Mouse (Mus musculus): Measurements from ENCODE around the gene Sh3rf3. TPM values are rescaled to one million over a fixed set of nuclear protein-coding genes. Genes with fewer than 3 reads are reported as not detected.

The Sh3rf3 gene
- polyA plus RNA-seq, 1 experiment from 2014 or later: not detected

DNA sequence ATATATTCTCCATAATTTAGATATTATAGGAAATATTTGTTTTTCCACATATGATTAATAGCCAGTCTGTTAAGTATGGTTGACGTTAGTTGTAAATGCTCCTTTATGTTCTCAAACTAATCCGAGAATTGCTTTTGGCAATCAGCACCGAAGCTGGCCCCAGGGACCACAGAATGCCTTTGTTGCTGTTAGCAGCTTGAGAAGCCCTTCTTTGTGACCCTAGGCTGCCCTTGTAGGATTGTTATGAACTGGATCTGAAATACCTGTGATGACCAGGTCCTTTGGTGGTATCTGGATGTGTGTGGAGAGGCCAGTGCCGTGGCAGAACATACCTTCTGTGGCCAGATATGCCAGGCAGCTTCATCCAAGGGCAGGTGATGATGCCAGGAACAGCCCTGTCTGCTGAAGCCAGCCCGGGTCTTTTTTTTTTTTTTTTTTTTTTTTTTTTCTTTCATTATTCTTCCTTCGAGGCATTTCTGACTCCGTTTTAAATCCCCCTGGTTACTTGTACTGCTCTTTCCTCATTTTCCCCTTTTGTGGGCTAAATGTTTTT is 10.9 kb downstream of the Sh3rf3 start:
- Histone ChIP-seq H3K9ac (no peak overlapping the region), H3K4me2 (no peak overlapping the region), H3K9me3 (replicated peaks) (no peaks in the 10 kb centered on the region), H3K27ac (no peak overlapping the region), H3K36me3 (no peaks in the 10 kb centered on the region), H3K4me1 (replicated peaks) (no peaks in the 10 kb centered on the region), H3K27me3 (no peaks in the 10 kb centered on the region), H3K4me3 (replicated peaks) (no peak overlapping the region)
- DNase-seq: no peak
- WGBS (ENCODE audit: insufficient replicate concordance): 61% methylated on average over 7 of the region's 7 CpGs
- no peak for ATAC-seq (ENCODE audit: low read depth)

DNA sequence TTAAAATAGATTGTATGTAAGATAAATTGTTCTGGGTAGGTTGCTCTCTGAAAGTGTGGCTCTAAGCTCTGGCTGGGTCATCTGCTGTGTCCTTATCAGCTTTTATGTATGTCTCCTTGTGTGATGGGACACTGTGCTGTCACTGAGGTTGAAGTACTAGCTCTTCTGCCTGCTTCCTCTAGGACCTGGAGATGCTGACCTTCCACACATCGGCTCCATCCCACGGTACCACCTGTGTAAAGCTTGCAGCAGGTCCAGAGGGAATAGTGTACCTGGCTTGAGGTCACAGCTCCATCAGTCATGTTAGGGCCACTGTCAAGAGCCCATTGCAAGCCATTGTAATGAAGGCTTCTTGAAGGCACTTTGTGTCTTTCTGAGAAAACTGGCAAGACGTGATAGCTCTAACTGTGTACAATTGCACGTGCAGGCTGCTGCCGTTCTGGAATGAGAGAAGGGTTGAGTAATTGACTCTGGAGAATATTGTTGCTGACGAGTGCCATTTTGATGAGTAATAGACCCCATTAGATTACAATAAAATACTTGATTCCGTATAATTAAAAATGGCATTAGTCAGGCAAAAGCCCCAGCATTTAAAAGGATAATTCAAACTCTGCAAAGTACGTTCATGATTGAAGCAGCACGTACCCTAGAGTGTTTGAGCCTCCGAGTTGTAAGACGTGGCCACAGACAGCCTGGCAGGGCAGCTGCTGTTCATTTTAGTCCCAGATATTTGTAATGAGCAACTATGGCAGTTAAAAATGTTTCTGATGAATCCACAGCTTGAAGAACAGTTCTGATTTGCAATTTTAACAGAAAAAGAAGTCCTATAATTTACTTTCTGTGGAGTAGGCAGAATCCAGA is 16.3 kb downstream of the Sh3rf3 start:
- H3K9ac ChIP-seq: no peak overlapping the region
- H3K36me3 ChIP-seq: no peaks in the 10 kb centered on the region
- no peak overlapping the region for H3K4me3 ChIP-seq (replicated peaks)
- H3K4me2 ChIP-seq: no peak overlapping the region
- no peaks in the 10 kb centered on the region for H3K27me3 ChIP-seq
- ATAC-seq (ENCODE audit: low read depth): no peak
- H3K27ac ChIP-seq: no peak overlapping the region
- H3K9me3 ChIP-seq (replicated peaks): no peaks in the 10 kb centered on the region
- no peaks in the 10 kb centered on the region for H3K4me1 ChIP-seq (replicated peaks)
- 70% methylated on average over 11 of the region's 11 CpGs for WGBS (ENCODE audit: insufficient replicate concordance)
- DNase-seq: no peak

DNA sequence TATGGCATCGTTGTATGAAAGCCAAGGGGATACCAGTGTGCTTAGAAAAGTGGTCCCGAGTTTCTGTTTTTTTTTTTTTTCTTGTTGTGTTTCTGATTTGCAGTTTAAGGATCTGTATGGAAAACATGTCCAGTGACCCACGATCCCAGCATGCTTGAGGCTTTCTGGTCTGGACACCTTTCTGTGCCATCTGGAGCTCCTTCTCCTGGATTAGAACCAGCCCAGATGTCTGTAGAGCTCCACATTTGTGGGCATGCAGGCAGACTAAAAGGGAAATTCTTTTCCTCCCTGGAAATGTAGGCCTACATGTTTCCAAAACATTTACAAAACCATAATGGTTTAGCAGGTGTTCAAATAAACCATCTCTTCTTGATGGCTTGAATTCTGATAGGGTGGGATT is 20.0 kb downstream of the Sh3rf3 start:
- 58% methylated on average over 3 of the region's 3 CpGs for WGBS (ENCODE audit: insufficient replicate concordance)
- no peaks in the 10 kb centered on the region for H3K36me3 ChIP-seq
- no peak overlapping the region for H3K4me3 ChIP-seq (replicated peaks)
- H3K4me1 ChIP-seq (replicated peaks): no peaks in the 10 kb centered on the region
- H3K9me3 ChIP-seq (replicated peaks): no peaks in the 10 kb centered on the region
- DNase-seq (no peak), ATAC-seq (ENCODE audit: low read depth) (no peak)
- no peak overlapping the region for H3K9ac ChIP-seq
- H3K27me3 ChIP-seq: no peaks in the 10 kb centered on the region
- H3K4me2 ChIP-seq: no peak overlapping the region
- H3K27ac ChIP-seq: no peak overlapping the region

DNA sequence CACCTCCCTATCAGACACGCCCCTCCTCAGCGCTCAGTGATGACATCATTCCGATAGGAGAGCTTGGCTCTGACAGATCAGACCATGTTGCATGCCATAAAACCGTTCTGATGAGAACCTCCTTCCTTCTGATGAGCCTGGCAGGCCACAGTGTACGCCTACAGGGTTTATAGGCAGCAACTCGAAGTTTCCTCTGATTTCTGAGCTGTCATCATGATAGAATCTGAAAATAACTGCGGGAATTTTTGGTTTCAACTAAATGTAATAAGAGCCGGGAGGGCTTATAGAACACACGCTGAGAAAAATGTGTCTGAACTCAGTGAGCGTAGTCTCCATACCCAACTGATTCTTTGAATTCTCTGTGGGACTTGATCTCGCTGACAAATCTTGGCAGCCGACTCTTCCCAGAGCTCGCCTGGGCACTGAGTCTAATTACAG is 20.6 kb downstream of the Sh3rf3 start:
- Histone ChIP-seq H3K4me1 (replicated peaks) (no peaks in the 10 kb centered on the region), H3K9ac (no peak overlapping the region), H3K36me3 (no peaks in the 10 kb centered on the region), H3K27ac (no peak overlapping the region), H3K27me3 (no peaks in the 10 kb centered on the region), H3K9me3 (replicated peaks) (no peaks in the 10 kb centered on the region), H3K4me3 (replicated peaks) (no peak overlapping the region), H3K4me2 (no peak overlapping the region)
- WGBS (ENCODE audit: insufficient replicate concordance): 68% methylated on average over 13 of the region's 13 CpGs
- ATAC-seq (ENCODE audit: low read depth) (no peak), DNase-seq (no peak)

DNA sequence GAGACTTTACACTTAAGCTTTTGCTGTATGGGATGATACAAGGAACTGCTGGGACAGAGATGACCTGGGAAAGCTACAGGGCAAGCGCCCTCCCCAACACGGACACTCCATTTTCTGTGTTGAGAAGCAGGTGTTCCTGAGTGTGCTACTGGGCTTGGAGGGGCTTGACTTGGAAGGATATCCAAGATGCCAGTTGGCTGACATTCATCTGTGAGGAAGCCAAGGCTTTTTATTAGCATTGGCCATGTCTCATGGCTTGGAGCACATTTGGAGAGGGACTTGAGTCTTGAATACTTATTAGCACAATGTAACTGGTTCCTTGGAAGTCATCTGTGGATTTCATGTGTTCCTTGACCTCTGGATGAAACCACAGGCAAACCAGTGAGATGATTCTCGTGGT is 23.2 kb downstream of the Sh3rf3 start:
- Histone ChIP-seq H3K4me1 (replicated peaks) (no peaks in the 10 kb centered on the region), H3K4me3 (replicated peaks) (no peak overlapping the region), H3K27ac (no peak overlapping the region), H3K36me3 (no peaks in the 10 kb centered on the region), H3K9me3 (replicated peaks) (no peaks in the 10 kb centered on the region), H3K4me2 (no peak overlapping the region), H3K9ac (no peak overlapping the region), H3K27me3 (no peaks in the 10 kb centered on the region)
- no peak for DNase-seq
- ATAC-seq (ENCODE audit: low read depth): no peak
- 53% methylated on average over 3 of the region's 3 CpGs for WGBS (ENCODE audit: insufficient replicate concordance)

DNA sequence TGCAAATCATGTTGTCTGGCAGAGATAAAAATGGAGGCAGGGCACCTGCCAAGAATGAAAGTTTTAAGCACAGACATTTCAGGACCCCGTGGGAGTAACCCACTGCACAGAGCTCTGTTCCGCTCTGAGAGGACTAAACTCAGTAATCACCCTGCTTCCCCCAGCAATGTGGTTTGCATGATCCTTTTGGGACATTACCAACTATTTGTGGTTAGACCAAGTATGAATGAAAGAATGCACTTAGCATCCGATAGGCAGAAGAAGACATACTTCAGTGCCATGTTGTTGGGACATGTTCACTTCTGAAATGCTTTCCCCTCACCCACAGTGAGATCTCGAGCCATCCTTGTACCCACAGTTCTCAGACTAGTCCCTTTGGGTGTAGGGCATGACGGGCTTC is 24.3 kb downstream of the Sh3rf3 start:
- H3K36me3 ChIP-seq: no peaks in the 10 kb centered on the region
- no peaks in the 10 kb centered on the region for H3K27me3 ChIP-seq
- H3K9me3 ChIP-seq (replicated peaks): no peaks in the 10 kb centered on the region
- no peak overlapping the region for H3K4me2 ChIP-seq
- H3K4me3 ChIP-seq (replicated peaks): no peak overlapping the region
- no peak for ATAC-seq (ENCODE audit: low read depth)
- H3K4me1 ChIP-seq (replicated peaks): no peaks in the 10 kb centered on the region
- H3K9ac ChIP-seq: no peak overlapping the region
- no peak overlapping the region for H3K27ac ChIP-seq
- no peak for DNase-seq
- 56% methylated on average over 5 of the region's 5 CpGs for WGBS (ENCODE audit: insufficient replicate concordance)

DNA sequence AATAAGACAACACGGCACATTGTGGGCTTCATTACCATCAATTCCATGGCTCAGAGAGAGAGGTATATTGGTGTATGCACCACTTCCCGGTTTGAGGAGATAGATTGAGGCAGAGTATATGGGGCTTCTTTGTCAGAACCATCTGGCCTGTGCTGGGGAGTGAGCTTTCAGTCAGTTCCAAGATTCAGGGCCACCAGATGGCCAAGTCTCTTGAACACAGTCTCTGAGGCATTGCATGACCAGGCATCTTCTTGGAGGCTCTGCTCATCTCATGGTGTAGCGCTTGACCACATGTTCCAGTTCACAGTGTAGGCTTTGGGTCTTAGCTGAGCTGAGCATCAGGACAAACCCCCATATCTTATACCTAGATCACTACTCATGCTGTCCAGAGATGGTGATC is 28.8 kb downstream of the Sh3rf3 start:
- no peak for ATAC-seq (ENCODE audit: low read depth)
- Histone ChIP-seq H3K36me3 (no peaks in the 10 kb centered on the region), H3K4me3 (replicated peaks) (no peak overlapping the region), H3K4me2 (no peak overlapping the region), H3K9me3 (replicated peaks) (no peaks in the 10 kb centered on the region), H3K27me3 (no peaks in the 10 kb centered on the region), H3K4me1 (replicated peaks) (no peaks in the 10 kb centered on the region), H3K9ac (no peak overlapping the region), H3K27ac (no peak overlapping the region)
- WGBS (ENCODE audit: insufficient replicate concordance): 70% methylated on average over 3 of the region's 3 CpGs
- DNase-seq: no peak

DNA sequence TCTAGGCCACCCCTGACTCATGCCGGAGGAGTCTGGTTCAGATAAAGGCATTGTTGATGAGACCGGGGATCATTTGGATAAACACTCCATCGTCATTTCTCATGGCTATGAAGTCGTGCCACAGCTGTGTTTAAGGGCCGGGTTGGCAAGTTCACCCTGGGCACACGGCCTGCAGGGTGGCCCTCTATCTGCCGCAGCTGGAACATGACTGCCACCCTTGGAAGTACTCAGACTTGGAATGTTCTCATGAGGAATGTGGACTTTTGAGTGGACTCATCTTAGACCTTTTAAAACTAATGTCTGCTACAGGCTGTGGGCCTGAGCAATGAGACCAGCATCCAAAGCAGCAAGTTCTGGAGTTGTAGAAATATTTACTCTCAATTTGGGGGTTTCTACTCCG is 29.9 kb downstream of the Sh3rf3 start:
- Histone ChIP-seq H3K9ac (no peak overlapping the region), H3K36me3 (no peaks in the 10 kb centered on the region), H3K27ac (no peak overlapping the region), H3K4me2 (no peak overlapping the region), H3K27me3 (no peaks in the 10 kb centered on the region), H3K4me3 (replicated peaks) (no peak overlapping the region), H3K9me3 (replicated peaks) (no peaks in the 10 kb centered on the region), H3K4me1 (replicated peaks) (no peaks in the 10 kb centered on the region)
- ATAC-seq (ENCODE audit: low read depth) (no peak), DNase-seq (no peak)
- 72% methylated on average over 8 of the region's 8 CpGs for WGBS (ENCODE audit: insufficient replicate concordance)

DNA sequence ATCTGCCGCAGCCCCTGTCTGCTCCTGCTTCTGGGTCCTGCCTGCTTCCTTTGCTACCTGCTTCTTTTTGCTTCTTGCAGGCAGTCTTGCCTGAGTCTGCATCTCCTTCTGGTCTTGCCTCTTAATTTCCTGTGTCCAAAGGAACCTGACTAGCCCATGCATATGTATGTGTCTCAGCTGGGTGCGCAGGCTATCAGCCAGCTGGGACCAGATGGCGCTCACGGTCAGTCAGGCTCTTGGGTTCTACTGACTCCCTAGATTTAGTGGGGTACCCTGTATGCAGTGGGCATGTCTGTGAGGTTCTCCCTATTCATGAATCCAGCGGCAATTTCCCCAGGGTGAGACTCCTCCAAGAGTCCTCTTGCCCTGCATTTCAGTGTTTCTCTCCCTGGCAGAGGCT is 35.0 kb downstream of the Sh3rf3 start:
- Histone ChIP-seq H3K4me1 (replicated peaks) (no peaks in the 10 kb centered on the region), H3K36me3 (no peaks in the 10 kb centered on the region), H3K9me3 (replicated peaks) (no peaks in the 10 kb centered on the region), H3K27ac (no peak overlapping the region), H3K4me3 (replicated peaks) (no peak overlapping the region), H3K4me2 (no peak overlapping the region), H3K9ac (no peak overlapping the region), H3K27me3 (no peaks in the 10 kb centered on the region)
- 59% methylated on average over 5 of the region's 5 CpGs for WGBS (ENCODE audit: insufficient replicate concordance)
- no peak for DNase-seq
- no peak for ATAC-seq (ENCODE audit: low read depth)

DNA sequence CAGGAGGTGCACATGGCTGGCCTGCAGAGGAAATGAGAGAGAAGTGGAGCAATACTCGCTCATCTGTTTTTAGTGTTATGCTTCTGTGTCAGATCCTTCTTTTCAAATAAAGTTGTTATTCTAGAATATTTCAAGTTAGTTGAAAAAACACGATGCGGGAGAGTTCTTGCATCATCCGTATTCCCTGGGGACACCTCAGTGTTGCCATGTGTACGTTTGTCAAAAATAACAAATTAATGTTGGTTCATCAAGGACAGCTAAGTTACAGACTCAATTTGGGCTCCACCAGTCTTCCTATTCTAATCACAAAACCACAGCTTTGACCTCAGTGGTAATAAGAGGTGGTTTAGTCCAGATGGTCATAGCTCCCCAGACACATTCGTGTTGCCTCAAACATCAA is 35.4 kb downstream of the Sh3rf3 start:
- Histone ChIP-seq H3K27ac (no peak overlapping the region), H3K4me2 (no peak overlapping the region), H3K9me3 (replicated peaks) (no peaks in the 10 kb centered on the region), H3K36me3 (no peaks in the 10 kb centered on the region), H3K9ac (no peak overlapping the region), H3K4me1 (replicated peaks) (no peaks in the 10 kb centered on the region), H3K4me3 (replicated peaks) (no peak overlapping the region), H3K27me3 (no peaks in the 10 kb centered on the region)
- ATAC-seq (ENCODE audit: low read depth): no peak
- WGBS (ENCODE audit: insufficient replicate concordance): 53% methylated on average over 6 of the region's 6 CpGs
- no peak for DNase-seq

DNA sequence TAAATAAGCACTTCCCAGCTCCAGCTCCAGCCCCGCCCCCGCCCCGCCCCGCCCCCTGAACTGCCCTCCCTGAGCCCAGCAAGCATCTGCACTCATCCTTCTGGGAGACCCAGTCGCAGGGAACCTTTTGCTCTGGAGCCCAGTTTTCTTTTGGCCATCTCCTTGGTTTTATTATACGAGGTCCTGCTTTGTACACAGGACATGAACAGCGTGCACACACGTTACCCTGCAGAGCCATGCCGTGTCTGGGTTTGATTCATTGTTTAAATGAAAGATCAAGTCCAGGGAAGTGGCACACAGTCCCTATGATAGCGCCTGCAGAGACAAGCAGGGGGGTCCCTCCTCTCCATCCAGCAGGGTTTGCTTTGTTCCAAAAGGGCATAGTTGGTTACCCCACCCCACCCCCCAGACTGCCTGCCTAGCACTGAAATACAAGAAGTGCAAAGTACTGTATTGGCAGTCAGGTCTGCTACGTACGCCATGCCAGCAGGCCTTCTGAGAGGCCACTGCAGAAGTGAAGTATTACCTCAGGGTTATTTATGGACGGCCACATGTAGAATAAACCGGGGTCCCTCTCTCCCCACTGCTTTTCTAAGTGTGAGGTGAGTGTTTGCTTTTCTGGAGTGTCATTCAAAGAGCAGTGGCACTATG is 41.5 kb downstream of the Sh3rf3 start:
- DNase-seq (no peak), ATAC-seq (ENCODE audit: low read depth) (no peak)
- H3K4me3 ChIP-seq (replicated peaks): no peak overlapping the region
- no peak overlapping the region for H3K4me2 ChIP-seq
- no peaks in the 10 kb centered on the region for H3K4me1 ChIP-seq (replicated peaks)
- H3K9ac ChIP-seq: no peak overlapping the region
- no peak overlapping the region for H3K27ac ChIP-seq
- H3K27me3 ChIP-seq: no peaks in the 10 kb centered on the region
- no peaks in the 10 kb centered on the region for H3K36me3 ChIP-seq
- WGBS (ENCODE audit: insufficient replicate concordance): 17% methylated on average over 14 of the region's 14 CpGs
- H3K9me3 ChIP-seq (replicated peaks): no peaks in the 10 kb centered on the region

Data from liver, embryonic 13.5 days (tissue).